Mouse (Mus musculus) granulocyte monocyte progenitor cell, adult 5-6 weeks (primary cell): ENCODE results near the gene Fam155a. TPM values are rescaled to one million over a fixed set of nuclear protein-coding genes. Genes with fewer than 3 reads are reported as not detected.

Source experiments
- ATAC-seq: replicated peaks from 2 replicates; pipeline ENCODE4 v1.8.0; 2016; ENCODE audit warnings: mild to moderate bottlenecking, moderate TSS enrichment, inconsistent platforms; ENCODE audit not compliant: poor library complexity, severe bottlenecking
- total RNA-seq, 2 experiments: library from RNA; stranded (forward) in 1 of 2; stranded (reverse) in 1 of 2; fragments of 200-712, 200-1000 nt in 1 of 2; fragments of >200 nt in 1 of 2; fragmentation: Nextera tagmentation in 1 of 2; gene quantifications; 2 replicates each; pipeline ENCODE4 v1.2.3; 2014 to 2017

The Fam155a gene
- total RNA-seq, 2 experiments from 2014 or later, result not detected

DNA sequence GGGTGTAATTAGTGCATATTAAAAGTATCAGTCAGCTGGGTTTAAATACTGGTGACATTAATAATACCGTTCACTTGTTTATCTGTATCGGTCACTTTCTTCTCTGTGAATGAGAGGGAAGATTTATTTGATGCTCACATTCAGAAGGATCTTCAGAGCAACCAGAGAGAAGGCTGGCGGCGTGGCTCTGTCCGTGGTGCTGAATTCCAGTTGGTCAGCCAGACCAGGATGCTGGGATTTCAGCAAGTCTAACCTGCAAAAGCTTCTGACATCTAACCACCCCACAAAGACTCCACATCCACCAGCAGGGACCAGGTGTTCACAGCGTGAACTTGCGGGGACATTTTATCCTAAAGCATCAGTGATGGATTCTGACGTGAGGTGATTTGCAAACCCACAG, 461.5 kb downstream of the Fam155a start:
- ATAC-seq, result no peak

DNA sequence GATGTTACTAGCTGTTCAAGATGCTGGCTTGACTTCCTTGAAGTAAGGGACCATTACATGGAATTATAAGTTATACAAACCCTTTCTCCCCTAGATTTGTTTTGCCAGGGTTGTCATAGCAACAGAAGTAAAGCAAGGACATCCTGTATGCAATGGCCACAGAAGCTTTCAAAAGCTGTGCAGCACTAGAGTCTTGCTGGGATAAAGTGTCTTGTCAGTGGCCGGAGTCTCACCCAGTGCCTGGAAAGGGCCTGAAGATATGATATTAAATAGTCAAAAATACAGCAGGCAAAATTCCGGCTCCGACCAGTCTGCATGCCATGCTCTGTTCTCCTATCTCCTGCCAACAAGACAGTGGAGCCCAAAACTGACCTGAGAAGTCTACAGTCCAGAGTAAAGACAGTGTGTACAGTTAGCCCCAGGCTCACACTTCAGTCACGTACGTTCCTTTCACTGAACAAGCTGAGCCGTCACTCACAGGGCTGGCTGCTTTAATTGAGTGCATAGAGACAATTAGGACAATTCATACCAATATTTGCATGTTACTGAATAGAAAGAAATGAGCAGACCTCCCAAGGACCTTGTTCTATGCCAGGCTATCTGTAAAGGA, 467.3 kb downstream of the Fam155a start:
- no peak for ATAC-seq

DNA sequence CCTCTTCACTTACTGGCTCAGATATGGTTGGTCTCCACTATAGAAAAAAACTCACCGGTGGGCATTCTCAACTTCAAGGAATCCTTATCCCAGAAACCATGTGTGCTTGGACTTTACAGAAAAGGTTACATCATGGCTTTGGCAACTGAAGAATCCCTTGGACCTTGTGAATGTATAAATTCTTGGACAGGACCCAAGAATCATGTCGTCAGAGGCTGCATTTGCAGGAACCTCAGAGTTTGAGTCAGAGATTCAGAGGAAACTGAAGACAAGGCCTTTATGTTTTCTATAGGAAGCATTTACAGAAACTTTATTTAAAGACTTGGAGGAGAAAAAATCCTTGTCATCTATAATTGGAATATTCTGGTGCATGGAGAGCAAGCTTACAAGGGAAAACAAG, 475.9 kb downstream of the Fam155a start:
- no peak for ATAC-seq

DNA sequence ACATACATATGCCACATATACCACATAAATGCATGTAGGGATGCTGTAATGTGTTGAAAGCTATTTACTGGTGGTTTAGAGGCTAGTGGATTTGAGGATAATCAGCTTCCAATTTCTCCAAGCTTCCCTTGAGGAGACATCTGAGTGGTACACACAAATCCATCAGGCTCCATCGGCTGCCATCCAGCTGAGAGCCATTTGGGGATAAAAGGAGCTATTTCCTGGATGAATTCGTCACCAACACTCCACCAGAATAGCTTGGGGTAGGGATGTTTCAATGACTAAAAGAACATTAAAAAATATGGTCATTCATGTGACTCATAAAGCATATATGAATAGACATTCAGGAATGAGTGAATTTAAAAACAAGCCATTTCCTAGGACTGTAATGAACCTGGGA, 478.4 kb downstream of the Fam155a start:
- ATAC-seq, result no peak

DNA sequence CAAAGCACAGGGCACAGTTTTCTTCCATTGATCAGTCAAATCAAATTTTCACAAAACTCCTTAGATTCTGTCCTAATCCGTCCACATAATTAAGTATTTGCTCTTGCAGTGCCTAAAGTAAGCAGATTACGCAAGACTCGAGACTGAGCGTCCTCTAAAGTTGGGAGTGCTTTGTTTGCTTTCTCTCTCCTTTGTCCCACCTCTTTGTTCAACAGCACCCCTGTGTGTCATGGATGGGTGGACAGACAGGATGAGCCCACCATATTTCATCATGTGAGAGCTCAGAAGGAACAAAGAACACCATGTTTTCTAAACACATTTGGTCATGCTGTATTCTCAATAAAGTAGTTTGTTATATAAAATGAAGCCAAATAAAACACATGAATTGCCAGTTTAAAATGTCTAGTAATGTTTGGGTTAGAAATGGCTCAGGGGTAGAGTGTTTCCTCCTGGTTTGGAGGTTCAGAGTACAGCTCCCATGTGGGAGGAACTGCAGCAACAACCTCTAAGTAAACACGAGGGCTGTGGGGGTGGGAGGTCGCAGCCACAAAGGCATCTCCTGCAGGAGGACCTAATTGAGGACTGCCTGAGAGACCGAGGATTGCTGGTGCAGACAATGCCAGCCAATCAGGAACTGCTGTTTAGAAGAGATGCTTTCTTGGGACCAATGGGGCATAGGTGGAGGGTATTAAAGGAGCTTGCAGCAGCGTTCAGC, 482.8 kb downstream of the Fam155a start:
- no peak for ATAC-seq

DNA sequence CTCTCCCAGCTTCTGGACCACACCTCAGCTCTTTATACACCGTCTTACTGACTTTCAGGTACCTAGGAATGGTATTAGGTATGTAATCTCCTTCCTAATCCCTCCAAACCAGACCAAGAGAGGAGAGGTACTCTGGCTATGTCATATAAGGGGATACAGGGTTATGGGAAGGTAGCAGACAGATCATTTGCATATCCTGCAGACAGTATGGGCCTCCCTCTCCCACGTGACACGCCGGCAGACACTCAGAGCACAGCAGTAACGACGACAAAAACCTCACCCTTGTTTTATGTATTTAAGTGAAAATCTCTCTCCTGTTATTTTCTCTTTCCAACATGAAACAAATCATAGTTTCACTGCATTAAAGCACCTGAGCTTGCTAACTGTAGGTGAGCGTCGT, 496.8 kb downstream of the Fam155a start:
- ATAC-seq, result no peak

DNA sequence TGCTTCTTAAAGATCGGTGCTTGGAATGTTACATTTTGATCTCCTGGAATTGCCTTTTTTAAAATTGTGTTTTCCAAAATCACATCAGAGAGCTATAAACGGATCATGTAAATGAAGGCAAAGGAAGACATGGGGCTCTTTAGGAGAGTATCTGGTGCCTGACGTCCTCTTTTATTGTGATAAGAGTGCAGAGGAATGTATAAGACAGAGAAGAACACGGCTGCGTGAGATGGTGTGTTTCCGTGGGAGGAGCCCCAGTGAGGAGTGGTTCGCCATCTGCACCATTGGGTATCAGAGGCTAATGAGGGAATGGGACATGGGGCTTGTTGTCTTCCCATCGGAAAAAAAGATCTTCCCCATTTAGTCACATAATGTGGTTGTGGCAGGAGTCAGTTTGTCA, 506.6 kb downstream of the Fam155a start:
- no peak for ATAC-seq

DNA sequence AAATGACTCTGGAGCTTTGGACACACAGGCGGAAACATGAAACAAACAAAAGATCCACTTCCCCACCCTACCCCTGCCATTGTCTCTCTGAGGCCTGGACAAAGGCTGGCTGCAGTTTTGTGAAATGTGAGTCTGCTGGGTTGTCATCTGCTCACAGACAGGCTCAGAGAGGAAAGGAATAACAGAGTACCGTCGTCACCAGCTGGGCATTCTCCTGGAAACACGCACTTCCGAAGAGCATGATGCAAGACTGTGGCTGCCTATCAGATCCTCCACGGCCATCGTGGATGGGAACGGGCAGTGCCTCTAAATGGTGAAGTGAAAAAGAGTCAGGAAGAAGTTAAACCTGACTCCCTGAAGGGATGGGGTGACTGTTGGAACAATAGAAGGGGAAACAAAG, 509.4 kb downstream of the Fam155a start:
- ATAC-seq, result no peak

DNA sequence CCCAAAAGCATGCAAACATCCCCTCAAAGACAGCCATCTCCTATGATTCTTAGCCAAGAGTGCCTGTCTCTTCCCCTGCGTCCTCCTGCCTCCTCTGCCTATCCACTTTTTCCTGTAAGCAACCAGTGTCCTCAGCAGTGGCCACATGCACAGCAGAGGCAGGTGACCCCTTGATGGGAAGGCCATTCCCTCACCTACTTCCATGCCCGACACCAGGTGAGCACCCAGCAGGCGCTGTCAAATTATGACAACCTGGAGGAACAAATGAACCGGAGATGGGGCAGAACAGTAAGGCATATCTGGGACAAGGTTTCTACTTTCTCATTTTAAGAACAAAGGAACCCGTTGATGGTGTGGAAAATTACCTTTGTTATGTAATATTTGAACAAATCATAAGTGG, 515.6 kb downstream of the Fam155a start:
- ATAC-seq, result no peak

DNA sequence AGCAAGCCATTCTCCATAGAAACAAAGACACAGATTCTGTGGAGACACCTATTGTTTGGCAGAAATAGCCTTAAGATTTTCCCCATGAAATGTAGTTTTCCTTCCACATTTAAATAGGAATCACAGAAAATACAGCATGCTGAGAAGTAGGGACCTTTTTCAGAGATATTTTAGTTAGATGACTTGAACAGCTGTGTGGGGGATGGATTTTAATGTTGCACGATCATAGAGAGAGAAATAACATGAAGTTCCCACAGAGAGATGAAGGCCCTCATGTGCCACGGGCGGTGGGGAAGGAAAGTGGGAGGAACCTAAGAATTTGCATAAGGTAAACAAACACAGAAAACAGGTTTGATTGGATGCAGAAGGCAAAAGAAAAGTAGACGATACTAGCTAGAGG, 518.0 kb downstream of the Fam155a start:
- no peak for ATAC-seq

DNA sequence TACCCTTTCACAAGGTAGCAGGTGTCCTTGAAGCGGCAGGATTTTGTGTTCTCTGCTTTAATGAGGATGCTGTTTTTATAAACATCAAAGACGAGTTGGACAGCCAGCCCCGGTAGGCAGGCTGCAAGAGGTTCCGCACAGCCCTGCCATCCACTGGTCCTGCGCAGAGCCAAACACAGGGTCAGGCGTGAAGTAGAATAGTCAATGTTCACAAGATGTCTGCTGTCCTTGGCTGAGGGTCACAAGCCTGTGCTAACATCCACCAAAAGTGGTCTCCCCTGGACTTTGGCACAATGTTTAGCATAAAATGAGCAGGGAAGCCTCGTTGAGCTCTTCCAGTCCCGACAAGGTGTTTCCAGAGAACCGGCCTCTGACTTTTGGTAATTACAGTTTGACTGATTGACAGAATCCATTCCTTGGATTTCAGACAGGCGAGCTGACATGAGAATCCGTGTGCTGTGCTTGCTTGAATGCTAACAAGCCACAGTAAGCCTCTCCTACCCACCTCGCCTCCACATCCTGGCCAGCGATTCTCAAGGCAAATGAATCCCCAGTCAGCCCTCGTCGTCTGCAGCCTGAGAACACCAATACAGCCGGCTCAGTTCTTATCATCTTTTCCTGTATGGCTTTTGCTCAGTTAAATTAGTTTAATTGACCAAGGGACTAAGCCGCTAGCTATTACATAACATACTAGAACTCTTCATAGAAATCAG, 522.7 kb downstream of the Fam155a start:
- no peak for ATAC-seq

DNA sequence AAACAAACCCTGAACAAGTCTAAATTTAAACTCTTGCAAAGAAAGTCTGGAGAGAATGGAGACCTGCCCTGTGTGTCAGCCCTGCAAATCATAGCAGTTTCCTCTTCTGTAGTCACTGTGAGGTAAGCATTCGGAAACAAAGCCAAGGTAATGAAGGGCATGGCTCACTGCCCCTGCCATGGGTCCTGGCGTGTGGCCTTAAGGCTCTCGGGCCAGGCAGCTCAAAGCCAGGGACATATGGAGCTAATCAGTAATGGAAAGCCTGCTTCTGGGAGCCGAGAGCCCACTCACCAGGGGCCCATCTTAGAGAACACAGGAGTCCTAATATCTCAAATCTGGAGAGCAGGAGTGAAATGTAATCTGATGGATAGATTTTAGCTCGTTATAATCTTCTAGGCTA, 525.0 kb downstream of the Fam155a start:
- no peak for ATAC-seq

DNA sequence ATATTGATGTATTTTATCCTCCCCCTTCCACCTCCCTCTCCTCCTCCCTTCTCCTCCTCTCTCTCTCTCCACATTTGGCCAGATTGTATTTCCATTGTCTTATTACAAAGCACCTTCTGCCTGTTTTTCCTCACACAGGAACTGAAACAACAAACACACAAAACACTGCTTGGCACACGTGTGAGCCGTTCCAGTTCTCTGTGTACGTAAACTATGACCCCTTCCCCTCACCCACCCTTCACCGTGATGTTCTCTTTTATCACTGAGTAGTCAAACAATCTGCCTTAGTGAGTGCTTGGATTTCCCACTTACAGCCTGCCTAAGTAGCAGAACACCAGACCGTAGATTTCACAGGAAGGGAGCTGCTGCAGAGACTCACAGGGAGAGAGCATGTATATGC, 530.0 kb downstream of the Fam155a start:
- ATAC-seq, result no peak

DNA sequence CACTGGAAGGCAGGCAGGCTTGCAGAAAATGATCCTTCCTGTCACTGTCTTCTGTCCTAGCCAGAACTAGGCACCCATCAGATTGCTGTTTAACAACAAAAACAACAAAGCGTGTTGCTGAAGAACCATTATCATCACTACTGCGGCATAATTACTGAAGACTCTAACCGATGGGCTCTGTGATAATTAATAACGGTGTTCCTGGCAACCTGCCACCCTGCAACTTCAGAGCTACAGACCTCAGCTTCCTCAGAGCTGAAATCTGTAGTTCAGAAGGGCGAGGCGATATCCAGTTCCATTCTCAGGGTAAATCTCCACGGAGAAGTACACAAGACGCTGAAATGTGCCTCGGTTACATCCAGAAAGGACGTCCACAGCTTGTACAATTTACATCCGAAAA, 531.2 kb downstream of the Fam155a start:
- no peak for ATAC-seq

DNA sequence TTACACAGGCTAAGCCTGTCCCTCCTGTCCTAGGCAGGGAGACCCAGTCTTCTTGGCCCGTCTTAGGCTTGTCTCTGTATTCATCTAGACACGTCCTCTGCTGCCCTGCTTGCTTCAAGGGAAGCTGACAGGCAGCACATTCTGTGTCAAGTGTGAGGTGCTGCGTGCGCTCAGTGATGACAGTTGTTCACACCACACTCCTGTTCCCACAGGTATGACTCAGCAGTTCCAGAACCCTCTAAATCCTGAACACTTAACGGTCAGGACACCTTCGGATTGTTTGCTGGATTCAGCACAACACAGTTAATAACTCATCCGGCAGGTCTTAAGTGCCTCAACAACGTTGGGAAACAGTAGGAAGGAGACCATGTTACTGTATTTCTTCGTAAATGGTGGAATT, 532.0 kb downstream of the Fam155a start:
- no peak for ATAC-seq

DNA sequence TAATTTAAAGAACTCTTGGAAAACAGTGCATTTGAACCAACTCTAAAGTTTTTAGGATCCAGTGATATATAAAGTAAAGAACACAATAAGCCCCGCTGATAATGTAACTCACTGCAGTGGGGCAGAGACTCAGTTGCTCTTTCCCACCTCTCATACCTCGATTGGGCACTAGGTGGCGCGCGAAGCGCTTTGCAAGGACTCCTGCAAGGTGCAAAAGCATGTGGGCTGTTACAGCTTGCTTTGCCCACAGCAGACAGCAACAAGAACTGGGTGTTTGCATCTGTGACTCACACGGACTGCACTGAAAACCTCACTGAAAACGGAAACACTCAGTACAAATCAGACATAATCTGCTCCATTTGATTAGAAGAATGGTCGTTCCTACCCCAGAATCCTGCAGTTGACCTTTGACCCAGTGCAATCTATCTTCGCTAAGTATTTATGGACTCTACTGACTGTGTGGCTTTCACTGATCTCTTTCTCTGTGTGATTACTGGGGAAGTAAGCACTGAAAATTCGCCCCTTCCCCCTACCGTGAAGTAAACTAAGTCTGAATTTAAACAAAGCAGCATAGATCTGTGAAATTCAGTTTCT, 537.5 kb downstream of the Fam155a start:
- ATAC-seq, result peak; percentile 88

DNA sequence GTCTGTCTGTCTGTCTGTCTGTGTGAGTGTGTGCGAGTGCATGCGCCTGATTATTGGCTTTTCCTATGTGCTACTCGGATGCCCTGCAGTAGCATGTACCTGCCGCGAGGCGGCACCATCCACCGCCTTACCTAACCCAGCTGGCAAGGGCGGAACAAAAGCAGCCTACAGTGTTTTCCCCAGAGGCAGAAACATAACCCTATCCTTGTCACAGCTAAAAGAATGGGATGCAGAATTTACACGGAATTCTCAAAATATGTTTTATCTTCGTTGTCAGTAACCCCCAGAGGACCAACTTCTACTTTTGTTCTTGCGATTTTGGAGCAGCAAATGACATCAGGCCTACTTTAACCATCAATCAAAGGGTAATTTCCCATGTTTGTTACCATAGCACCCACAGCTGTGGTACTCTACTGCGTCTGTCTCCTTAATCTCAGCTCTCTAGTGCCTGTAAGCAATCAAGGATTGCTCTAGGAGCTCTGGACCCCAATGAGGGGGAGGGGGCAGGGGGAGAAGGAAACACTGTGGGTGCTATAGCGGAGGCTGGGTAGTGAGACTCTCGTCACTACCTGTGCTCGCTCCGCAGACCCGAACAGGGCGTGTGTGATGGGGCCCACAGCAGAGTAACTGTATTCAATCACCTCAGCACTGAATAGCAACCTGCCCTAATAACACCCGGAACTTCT, 543.0 kb downstream of the Fam155a start:
- ATAC-seq, result peak; percentile 89

DNA sequence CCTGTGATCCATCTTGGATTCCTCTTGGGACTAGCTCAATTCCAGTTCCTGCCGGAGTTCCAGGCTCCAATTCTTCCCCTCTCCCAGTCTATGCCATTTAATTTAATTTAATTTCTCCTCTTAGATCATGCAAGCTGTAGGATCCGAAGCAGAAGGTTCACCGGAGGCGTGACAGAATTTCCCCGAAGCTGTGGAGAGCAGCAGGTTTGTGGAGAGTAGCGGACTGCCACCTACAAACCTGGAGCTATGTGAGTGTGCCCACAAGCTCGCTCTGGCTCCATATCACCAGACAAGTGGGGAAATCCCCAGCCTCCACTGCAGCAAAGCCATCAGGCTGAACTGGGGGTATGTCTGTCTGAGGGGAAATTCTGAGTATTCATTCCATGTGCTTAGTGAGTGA, 544.2 kb downstream of the Fam155a start:
- no peak for ATAC-seq

DNA sequence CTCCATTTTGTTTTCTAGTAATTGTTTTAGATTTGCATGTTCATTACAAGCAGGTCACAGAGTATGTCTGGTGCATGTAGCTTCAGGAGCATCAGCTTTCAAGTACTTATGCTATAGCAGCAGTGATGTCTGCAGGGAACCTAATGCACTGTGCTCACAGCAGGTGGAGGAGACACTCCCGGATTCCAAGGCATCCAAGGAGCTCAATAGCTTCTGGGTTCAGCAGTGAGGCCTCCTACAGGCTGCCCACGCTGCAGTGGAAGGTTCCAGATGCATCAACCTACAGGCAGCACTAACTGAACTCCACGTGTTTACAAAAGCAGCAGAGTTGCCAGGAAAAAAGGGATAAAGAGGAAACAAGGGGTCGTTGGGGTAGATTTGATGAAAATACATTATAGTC, 559.2 kb downstream of the Fam155a start:
- no peak for ATAC-seq

DNA sequence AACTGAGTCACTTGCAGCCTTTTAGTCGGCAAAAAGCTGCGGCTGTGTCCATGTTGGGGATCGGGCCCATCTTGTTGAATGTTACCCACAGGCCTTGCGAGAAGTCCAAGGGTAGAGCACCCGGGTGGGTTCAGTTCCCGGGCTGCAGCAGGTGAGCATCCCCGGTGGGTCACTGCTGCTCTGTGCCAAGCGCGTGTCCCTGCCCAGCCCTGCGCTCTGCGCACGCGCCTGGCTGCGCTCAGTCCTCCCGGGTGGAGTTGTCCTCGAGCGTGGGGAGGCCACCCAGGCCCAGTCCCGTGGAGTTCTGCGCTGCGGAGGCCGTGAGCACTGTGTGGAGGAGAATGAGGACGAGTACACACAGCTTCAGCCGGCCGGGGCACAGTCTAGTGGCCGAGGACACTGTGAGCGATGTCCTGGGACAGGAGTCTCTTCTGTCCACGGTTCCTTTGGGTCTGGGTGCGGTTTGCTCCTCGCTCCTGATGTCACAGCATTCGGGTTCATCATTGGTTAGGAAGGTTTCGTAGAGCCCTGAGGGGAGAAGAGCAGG, 563.4 kb downstream of the Fam155a start:
- no peak for ATAC-seq
